Mouse (Mus musculus) lung, embryonic 15.5 days (tissue): ENCODE results near the gene Osr1. TPM values are rescaled to one million over a fixed set of nuclear protein-coding genes. Genes with fewer than 3 reads are reported as not detected.
A peak's percentile ranks its signal among the peaks of the same experiment; 100 is the strongest.

ENCODE experiments used
- ATAC-seq: fragments of 200-750 bp; cut with Nextera tagmentation; 2 replicates; pipeline ENCODE4 v1.8.0; 2017; ENCODE audit warnings: moderate number of reproducible peaks, borderline replicate concordance; ENCODE audit not compliant: low FRiP score, low TSS enrichment; ENCODE audit errors: extremely low read depth
- H3K27ac ChIP-seq: fragments of 300-500 bp; sonication (generic); 2 replicates; pipeline ENCODE4 v1.5.1; 2015; ENCODE audit warnings: moderate library complexity, mild to moderate bottlenecking, inconsistent platforms
- H3K27me3 ChIP-seq: fragments of 300-500 bp; sonication (generic); 2 replicates; pipeline ENCODE4 v1.6.1; 2015; ENCODE audit warnings: inconsistent platforms
- H3K36me3 ChIP-seq: fragments of 300-500 bp; sonication (generic); 2 replicates; pipeline ENCODE4 v1.6.1; 2015; ENCODE audit warnings: inconsistent platforms
- H3K4me1 ChIP-seq: fragments of 300-500 bp; sonication (generic); 2 replicates; pipeline ENCODE4 v1.6.1; 2015; ENCODE audit warnings: inconsistent platforms
- H3K4me2 ChIP-seq: fragments of 300-500 bp; sonication (generic); 2 replicates; pipeline ENCODE4 v1.6.1; 2015; ENCODE audit warnings: inconsistent platforms, mild to moderate bottlenecking, moderate library complexity
- H3K4me3 ChIP-seq: fragments of 300-500 bp; sonication (generic); 2 replicates; pipeline ENCODE4 v1.5.1; 2015; ENCODE audit warnings: mild to moderate bottlenecking, inconsistent platforms
- H3K9ac ChIP-seq: fragments of 300-500 bp; sonication (generic); 2 replicates; pipeline ENCODE4 v1.6.1; 2015; ENCODE audit warnings: inconsistent platforms
- H3K9me3 ChIP-seq: fragments of 300-500 bp; sonication (generic); 2 replicates; pipeline ENCODE4 v1.6.1; 2016; ENCODE audit warnings: inconsistent platforms
- WGBS: fragments of 180-500 bp; shearing (Covaris S2); methylation state at CpG from one replicate; pipeline ENCODE4 v1.1.7; 2015; 5-methylcytosine and 5-hydroxymethylcytosine counted together
- polyA plus RNA-seq: library from polyadenylated mRNA; unstranded; fragments of >200 nt; fragmentation: Nextera tagmentation; extraction: Ambion mirVana; gene quantifications from 2 replicates; pipeline ENCODE4 v1.2.1, GENCODE M21; 2015

The Osr1 gene
- polyA plus RNA-seq: 19.1 and 19.3 TPM in 2 replicates

DNA sequence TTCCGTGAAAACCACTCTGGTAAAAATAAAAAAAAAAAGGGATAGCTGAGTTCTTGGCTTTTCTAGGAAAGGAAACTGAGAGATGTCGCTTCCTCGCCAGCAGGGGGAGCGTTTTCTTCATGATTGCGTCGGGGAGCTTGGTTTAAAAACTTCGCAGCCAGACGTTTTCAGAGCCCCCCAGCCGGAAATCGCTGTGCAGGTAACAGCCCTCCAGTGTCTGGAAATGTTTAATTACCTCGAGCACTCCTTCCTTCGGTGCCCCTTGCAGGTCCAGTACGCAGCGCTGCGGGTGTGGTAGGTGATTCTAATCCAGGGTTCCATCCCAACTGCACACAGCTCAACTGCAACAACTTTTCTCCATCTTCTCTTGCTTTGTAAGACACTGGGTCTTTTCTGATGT lies at the start of gene Osr1:
Gene Osr1, plus strand, starts transcription at position 146 of the 400 bp plus-strand sequence.
- H3K36me3 ChIP-seq: no peaks in the 10 kb centered on the region
- ATAC-seq: no peak
- 0 out of 2 replicates have a peak, but pooled peaks cover 2% of the 10 kb centered on the region for H3K4me1 ChIP-seq
- no peaks in the 10 kb centered on the region for H3K9me3 ChIP-seq
- peak within 1 kb of the TSS; percentile 46 for H3K4me3 ChIP-seq
- H3K9ac ChIP-seq: peak within 1 kb of the TSS; percentile 34
- no peak within 1 kb of the TSS for H3K27ac ChIP-seq
- 1% methylated on average over 15 of the region's 15 CpGs for WGBS
- peaks cover 39% of the 10 kb centered on the region for H3K27me3 ChIP-seq
- H3K4me2 ChIP-seq: peak within 1 kb of the TSS; percentile 79

DNA sequence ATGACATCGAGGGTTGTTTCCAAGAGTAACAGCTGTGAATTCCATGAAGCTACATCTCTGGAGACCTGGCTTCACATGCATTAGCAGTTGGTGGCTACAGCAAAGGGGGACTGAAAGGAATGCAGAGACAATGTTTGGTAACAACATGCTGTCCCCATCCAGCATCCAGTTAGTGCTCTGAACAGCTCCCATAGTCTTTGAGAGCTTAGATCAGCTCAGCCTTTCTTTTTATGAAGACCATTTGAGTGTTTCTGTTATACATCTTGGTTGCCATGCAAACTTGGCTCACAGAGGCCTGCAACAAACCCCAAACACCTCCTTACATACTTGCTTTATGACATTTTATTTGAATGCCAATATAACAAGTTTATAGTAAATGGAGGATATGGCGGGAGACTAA lies 19.6 kb upstream of the Osr1 start:
- no peaks in the 10 kb centered on the region for H3K27me3 ChIP-seq
- no peaks in the 10 kb centered on the region for H3K36me3 ChIP-seq
- no peak overlapping the region for H3K4me2 ChIP-seq
- no peak for ATAC-seq
- WGBS: 83% methylated on average over 2 of the region's 2 CpGs
- no peaks in the 10 kb centered on the region for H3K9me3 ChIP-seq
- H3K4me3 ChIP-seq: no peak overlapping the region
- H3K4me1 ChIP-seq: no peaks in the 10 kb centered on the region
- no peak overlapping the region for H3K9ac ChIP-seq
- H3K27ac ChIP-seq: no peak overlapping the region

DNA sequence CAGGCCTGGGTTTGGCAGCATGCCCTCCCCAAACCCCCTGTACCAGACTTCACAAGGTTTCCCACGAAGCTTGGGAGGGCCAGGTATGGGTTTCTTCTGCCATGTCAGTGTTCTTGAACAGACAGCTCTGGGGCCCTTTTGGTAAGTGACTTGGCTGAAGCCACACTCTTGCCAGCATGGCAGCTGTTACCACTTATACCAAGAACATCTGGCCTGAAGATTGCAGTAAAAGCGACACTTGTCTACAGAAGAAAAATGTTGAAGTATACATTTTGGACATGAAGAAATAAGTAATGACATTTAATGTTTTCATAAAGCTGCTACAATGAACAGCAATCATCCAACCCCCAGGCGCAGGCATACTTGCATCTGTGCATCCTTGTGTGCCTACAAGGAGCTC lies 5.0 kb upstream of the Osr1 start:
- no peak for ATAC-seq
- Histone ChIP-seq H3K4me3 (no peak overlapping the region), H3K4me2 (no peak overlapping the region), H3K36me3 (no peaks in the 10 kb centered on the region), H3K4me1 (no peaks in the 10 kb centered on the region), H3K27ac (no peak overlapping the region), H3K9ac (no peak overlapping the region), H3K9me3 (no peaks in the 10 kb centered on the region), H3K27me3 (peaks cover 10% of the 10 kb centered on the region)
- WGBS: 71% methylated on average over 3 of the region's 3 CpGs

DNA sequence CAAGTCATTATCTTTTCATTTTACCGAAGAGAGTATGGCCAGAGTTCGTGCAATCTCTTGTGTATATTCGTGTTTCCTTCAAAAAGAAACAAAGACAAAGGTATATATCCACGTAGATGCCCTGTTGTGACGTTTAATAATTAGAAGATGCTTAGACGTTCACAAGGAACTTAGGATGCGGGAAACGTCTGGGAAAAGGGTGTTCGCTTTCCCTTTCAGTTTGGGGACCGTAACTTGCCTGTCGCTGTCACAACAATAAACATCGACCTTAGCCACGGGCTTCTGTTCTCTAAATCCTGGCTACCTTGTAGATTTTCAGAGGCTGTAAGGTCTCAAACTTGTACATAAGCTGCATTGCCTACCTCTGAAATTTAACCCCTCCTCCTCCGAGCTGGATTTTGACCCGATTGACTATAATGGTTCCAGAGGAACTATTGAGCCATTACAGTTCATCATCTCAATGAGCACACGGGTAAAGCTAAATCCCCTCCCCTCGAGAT lies 630 bp downstream of the Osr1 start:
- no peak overlapping the region for H3K27ac ChIP-seq
- ATAC-seq: no peak
- peak overlapping the region; percentile 79 for H3K4me2 ChIP-seq
- no peaks in the 10 kb centered on the region for H3K9me3 ChIP-seq
- H3K36me3 ChIP-seq: no peaks in the 10 kb centered on the region
- peak overlapping the region; percentile 34; the same call in 1 of the 2 replicates for H3K9ac ChIP-seq
- H3K4me3 ChIP-seq: peak overlapping the region; percentile 46
- 0 out of 2 replicates have a peak, but pooled peaks cover 2% of the 10 kb centered on the region for H3K4me1 ChIP-seq
- under 1% methylated on average over 17 of the region's 17 CpGs for WGBS
- peaks cover 43% of the 10 kb centered on the region for H3K27me3 ChIP-seq

DNA sequence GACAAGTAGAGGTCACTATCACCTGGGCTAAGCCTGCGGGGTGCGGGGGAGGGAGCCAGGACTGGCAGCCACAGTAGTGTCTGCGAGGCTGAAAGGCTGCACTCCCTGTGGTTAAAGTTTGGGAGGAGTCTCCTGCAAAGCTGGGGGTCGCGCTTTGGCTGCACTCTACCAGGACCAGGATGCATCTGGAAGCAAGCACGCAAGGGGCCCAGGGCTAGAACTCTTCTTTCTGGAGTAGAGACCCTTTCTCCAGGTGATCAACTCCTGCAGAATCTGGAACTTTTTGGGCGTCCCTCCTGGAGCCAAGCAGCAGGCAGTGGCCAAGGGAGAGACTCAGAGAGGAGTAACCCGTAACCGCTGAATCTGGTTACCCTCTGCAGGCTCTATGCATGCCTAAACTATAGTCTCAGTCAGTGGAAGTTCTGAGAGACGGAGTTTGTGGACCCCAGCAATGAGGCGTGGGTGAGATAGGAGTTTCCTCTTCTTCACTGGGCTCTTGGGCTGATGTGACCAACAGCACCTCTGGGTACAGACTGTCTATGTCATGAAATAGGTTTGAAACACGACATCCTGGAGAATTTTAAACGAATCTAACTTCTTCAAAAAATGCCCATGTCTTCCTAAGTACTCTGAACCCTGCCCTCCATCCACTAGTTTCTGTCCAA lies 1.5 kb downstream of the Osr1 start:
- no peak overlapping the region for H3K4me3 ChIP-seq
- H3K27me3 ChIP-seq: peaks cover 47% of the 10 kb centered on the region
- H3K4me2 ChIP-seq: peak overlapping the region; percentile 79
- no peak for ATAC-seq
- no peaks in the 10 kb centered on the region for H3K36me3 ChIP-seq
- H3K9ac ChIP-seq: no peak overlapping the region
- H3K4me1 ChIP-seq: peaks cover 6% of the 10 kb centered on the region; the same call in 1 of the 2 replicates
- 40% methylated on average over 13 of the region's 13 CpGs for WGBS
- H3K27ac ChIP-seq: no peak overlapping the region
- H3K9me3 ChIP-seq: no peaks in the 10 kb centered on the region

DNA sequence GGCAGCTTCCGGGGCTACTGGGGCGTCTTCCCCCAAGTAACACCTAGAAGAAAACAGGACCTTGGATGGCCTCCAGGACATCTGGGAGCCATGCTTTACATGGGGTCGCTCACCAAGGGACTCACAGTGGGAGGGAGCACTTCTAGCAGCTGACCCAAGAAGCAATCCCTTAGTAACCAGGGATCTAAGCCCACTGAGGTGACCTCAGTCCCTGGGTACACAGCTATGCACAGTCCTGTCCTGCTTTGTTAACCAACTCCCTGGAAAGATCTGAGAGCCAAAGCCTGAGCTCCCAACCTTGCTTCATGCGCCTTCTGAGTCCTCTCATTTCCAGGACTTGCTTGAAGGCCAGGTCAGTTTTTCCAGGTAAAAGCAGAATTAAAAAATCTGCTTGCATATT lies 2.1 kb downstream of the Osr1 start:
- H3K27me3 ChIP-seq: peaks cover 53% of the 10 kb centered on the region
- WGBS: 58% methylated on average over 4 of the region's 4 CpGs
- no peak for ATAC-seq

DNA sequence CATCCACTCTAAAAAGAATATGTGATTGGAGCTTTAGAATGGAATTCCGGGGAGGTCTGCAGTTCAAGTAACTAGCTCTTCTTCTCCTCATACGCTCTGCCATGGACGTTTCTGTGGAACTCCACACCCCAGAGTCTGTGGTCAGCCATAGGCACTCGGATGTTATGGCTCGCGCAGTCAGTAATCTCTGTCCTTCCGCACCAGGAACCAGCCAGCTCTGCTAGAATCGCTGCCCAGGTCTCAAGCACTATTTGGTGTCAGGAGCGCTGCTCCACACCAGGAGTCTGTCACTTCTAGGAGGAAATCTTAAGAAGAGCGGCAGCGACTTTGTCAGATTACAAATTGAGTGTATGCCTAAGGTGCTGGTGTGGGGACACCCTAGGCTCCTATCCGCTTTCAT lies 3.8 kb downstream of the Osr1 start:
- peaks cover 15% of the 10 kb centered on the region for H3K4me1 ChIP-seq
- 0 out of 2 replicates have a peak overlapping the region, but pooled peaks have one; percentile 62 for H3K9ac ChIP-seq
- WGBS: 12% methylated on average over 12 of the region's 12 CpGs
- H3K4me2 ChIP-seq: peak overlapping the region; percentile 83
- H3K4me3 ChIP-seq: peak overlapping the region; percentile 56
- peaks cover 66% of the 10 kb centered on the region for H3K27me3 ChIP-seq
- H3K27ac ChIP-seq: no peak overlapping the region
- no peaks in the 10 kb centered on the region for H3K9me3 ChIP-seq
- no peaks in the 10 kb centered on the region for H3K36me3 ChIP-seq
- peak; percentile 40; the same call in 1 of the 2 replicates for ATAC-seq

More for the DNA sequence above, 2.1 kb downstream of the Osr1 start:
- Histone ChIP-seq H3K9me3 (no peaks in the 10 kb centered on the region), H3K36me3 (no peaks in the 10 kb centered on the region), H3K4me1 (peaks cover 12% of the 10 kb centered on the region), H3K9ac (no peak overlapping the region), H3K4me3 (no peak overlapping the region), H3K4me2 (no peak overlapping the region), H3K27ac (no peak overlapping the region)

DNA sequence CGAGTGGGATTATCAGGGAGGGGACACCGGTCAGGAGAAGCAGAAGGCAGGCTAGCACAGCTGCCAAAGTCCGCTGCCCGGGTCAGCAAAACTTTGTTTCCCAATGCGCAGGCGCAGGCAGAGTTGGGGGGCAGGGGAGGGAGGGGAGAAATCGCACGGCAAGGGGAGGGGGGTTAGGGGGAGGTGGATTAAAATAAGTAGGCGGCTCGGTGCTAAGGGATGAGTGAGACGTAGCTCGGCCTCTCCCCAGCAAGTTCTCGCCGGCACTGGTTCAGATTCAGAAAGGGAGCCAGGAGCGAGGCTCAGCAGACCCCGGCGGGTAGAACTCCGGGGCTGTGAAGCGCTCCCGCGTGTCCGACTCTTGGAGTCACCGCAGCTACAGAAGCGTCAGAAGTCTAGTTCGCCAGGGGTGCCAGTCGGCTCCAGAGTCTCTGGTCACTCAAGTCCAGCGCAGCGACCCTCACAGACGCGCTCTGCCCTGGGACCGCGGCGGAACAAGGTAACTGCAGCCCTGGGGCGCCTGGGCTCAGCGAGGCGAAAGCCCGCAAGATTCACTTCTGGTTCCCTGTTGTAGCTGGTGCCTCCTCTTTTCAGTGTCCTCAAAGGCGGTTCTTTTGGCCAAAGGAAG lies 4.4 kb downstream of the Osr1 start:
- under 1% methylated on average over 38 of the region's 38 CpGs for WGBS
- peak overlapping the region; percentile 83 for H3K4me2 ChIP-seq
- peaks cover 21% of the 10 kb centered on the region for H3K4me1 ChIP-seq
- peak; percentile 64 for ATAC-seq
- H3K9ac ChIP-seq: peak overlapping the region; percentile 62
- H3K9me3 ChIP-seq: no peaks in the 10 kb centered on the region
- peaks cover 67% of the 10 kb centered on the region for H3K27me3 ChIP-seq
- no peaks in the 10 kb centered on the region for H3K36me3 ChIP-seq
- peak overlapping the region; percentile 65; the same call in 1 of the 2 replicates for H3K27ac ChIP-seq
- peak overlapping the region; percentile 56 for H3K4me3 ChIP-seq

DNA sequence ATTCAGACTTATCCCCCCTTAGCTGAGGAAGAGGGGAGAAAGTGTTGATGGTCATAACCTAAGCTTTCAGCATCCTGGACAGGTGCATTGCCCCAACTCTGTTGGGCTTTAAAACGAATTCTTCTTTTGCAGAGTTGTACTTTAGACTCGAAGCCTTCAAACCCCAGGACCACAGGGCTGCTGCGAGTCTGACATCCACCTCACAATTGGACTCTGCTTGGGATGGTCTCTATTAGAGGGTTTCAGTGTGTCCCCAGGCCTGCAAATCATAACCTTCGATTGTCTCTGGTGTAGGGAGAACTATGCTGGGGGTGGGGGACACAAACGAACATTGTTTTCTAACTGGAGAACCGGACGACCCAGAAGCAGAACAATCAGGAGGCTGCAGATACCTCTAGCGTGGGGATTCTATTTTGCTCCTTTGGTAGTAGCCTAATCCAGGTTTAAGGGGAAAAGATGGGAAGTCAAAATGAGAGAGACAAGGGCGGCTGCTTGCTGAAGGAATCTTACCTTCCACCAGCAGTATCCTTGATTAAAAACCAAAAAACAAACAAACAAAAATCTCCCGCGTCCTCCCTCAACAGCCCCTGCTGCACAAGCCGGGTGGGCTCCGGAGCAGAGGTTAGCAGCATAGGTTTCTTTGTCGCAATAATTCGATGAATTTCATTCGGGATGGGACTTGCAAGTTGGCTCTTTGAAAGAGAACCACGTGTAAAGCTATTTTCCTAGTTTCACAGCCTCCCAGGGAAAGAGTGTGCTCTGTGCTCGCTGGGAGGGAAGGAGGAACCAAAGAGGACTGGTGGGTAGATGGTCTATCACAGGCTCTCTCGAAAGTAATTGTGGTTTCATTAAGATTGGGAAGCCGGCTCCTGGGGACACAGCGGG lies 5.5 kb downstream of the Osr1 start:
- peak overlapping the region; percentile 62 for H3K9ac ChIP-seq
- H3K27me3 ChIP-seq: peaks cover 77% of the 10 kb centered on the region
- no peaks in the 10 kb centered on the region for H3K9me3 ChIP-seq
- 5% methylated on average over 21 of the region's 21 CpGs for WGBS
- H3K4me3 ChIP-seq: peak overlapping the region; percentile 56
- H3K36me3 ChIP-seq: no peaks in the 10 kb centered on the region
- no peak for ATAC-seq
- no peak overlapping the region for H3K27ac ChIP-seq
- peak overlapping the region; percentile 83 for H3K4me2 ChIP-seq
- H3K4me1 ChIP-seq: peaks cover 31% of the 10 kb centered on the region

DNA sequence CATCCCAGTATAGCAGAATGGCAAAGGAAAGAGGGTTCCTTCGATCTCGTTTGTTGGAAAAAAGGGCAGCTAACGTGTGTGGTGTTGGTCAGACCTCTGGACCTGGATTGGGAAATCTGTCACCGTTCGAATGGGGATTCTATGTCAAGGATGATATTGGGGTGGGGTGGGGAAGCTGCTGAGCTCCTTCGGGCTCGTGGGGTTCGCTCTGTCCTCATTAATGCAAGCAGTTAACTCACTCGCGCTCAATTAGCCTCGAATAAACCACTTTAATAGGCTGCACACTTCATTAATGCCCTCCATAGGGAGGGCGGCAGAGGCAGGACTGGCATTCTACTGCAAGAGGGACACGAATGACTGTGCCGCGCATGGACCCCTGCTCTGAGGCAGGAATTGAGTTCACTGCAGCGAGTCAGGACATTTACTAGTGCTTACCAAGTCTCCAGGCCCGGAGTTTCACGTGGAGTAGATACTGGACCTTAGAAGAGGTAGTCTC lies 6.2 kb downstream of the Osr1 start:
- H3K4me2 ChIP-seq: peak overlapping the region; percentile 83
- no peak overlapping the region for H3K27ac ChIP-seq
- 6% methylated on average over 18 of the region's 18 CpGs for WGBS
- peaks cover 81% of the 10 kb centered on the region for H3K27me3 ChIP-seq
- peak overlapping the region; percentile 56 for H3K4me3 ChIP-seq
- H3K9me3 ChIP-seq: no peaks in the 10 kb centered on the region
- H3K36me3 ChIP-seq: no peaks in the 10 kb centered on the region
- no peak for ATAC-seq
- peak overlapping the region; percentile 62 for H3K9ac ChIP-seq
- H3K4me1 ChIP-seq: peaks cover 37% of the 10 kb centered on the region

DNA sequence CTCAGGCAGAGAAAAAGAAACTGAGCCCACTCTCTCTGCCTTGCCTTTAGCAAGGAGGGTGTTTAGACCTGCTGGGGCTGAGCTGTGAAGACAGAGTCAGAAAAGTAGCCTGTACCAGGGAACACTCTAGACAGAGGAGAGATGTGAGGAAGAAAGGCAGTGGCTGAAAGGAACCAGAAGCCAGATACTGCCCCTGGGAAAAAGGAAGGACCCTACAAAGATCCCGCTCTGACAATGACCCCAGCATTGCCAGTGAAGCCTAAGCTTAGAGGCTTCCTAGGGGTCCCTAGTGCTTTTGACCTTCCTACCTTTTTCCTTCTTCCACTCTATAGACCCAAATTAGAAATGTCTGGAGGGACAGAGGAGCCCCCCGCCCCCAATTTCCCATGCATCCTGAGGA lies 7.7 kb downstream of the Osr1 start:
- Histone ChIP-seq H3K4me2 (peak overlapping the region; percentile 83; the same call in 1 of the 2 replicates), H3K4me1 (peaks cover 41% of the 10 kb centered on the region), H3K36me3 (no peaks in the 10 kb centered on the region), H3K27ac (no peak overlapping the region), H3K9ac (no peak overlapping the region), H3K4me3 (0 out of 2 replicates have a peak overlapping the region, but pooled peaks have one; percentile 56), H3K9me3 (no peaks in the 10 kb centered on the region), H3K27me3 (peaks cover 82% of the 10 kb centered on the region)
- ATAC-seq: no peak
- 53% methylated on average over 2 of the region's 2 CpGs for WGBS
